Mouse (Mus musculus) kidney, embryonic 16.5 days (tissue): ENCODE measurements around the gene Ccdc24. TPM values are rescaled to one million over a fixed set of nuclear protein-coding genes. Genes with fewer than 3 reads are reported as not detected.

Source experiments
- ATAC-seq: fragments of 200-750 bp; cut with Nextera tagmentation; 2 replicates; pipeline ENCODE4 v1.8.0; 2017; ENCODE audit warnings: moderate TSS enrichment; ENCODE audit not compliant: low FRiP score, low TSS enrichment
- H3K27ac ChIP-seq: fragments of 300-500 bp; sonication (generic); 2 replicates; pipeline ENCODE4 v1.5.1; 2014; ENCODE audit warnings: low read length
- H3K27me3 ChIP-seq: fragments of 300-500 bp; sonication (generic); 2 replicates; pipeline ENCODE4 v1.6.1; 2014; ENCODE audit warnings: low read length, control low read depth, mixed read lengths; ENCODE audit not compliant: insufficient read depth
- H3K36me3 ChIP-seq: fragments of 300-500 bp; sonication (generic); 2 replicates; pipeline ENCODE4 v1.6.1; 2014; ENCODE audit warnings: low read length, control low read depth, mixed read lengths; ENCODE audit not compliant: insufficient read depth
- H3K4me1 ChIP-seq: fragments of 300-500 bp; sonication (generic); 2 replicates; pipeline ENCODE4 v1.6.1; 2014; ENCODE audit warnings: low read length, control low read depth, mixed read lengths; ENCODE audit not compliant: insufficient read depth
- H3K4me2 ChIP-seq: fragments of 300-500 bp; sonication (generic); replicated peaks from 2 replicates; pipeline ENCODE4 v1.6.1; 2014; ENCODE audit warnings: low read depth, low read length
- H3K4me3 ChIP-seq: fragments of 300-500 bp; sonication (generic); 2 replicates; pipeline ENCODE4 v1.5.1; 2014; ENCODE audit warnings: mild to moderate bottlenecking, low read length
- H3K9ac ChIP-seq: fragments of 300-500 bp; sonication (generic); replicated peaks from 2 replicates; pipeline ENCODE4 v1.6.1; 2014; ENCODE audit warnings: low read length
- H3K9me3 ChIP-seq: fragments of 300-500 bp; sonication (generic); 2 replicates; pipeline ENCODE4 v1.6.1; 2016; ENCODE audit warnings: low read length, control low read depth
- WGBS: fragments of 180-500 bp; shearing (Covaris S2); extraction: QIAGEN DNeasy Blood & Tissue Kit; methylation state at CpG from one replicate; pipeline ENCODE4 v1.1.7; 2014; 5-methylcytosine and 5-hydroxymethylcytosine counted together
- polyA plus RNA-seq: library from polyadenylated mRNA; unstranded; fragments of >200 nt; fragmentation: Nextera tagmentation; extraction: Ambion mirVana; gene quantifications from 2 replicates; pipeline ENCODE4 v1.2.1, GENCODE M21; 2015

The Ccdc24 gene
- polyA plus RNA-seq, 1 experiment from 2014 or later: 2.4 TPM

GRCm38 (mm10) chr4:117867823-117868222 lies 4.5 kb downstream of the Ccdc24 start:
- peaks cover 21% of the 10 kb centered on the region for H3K4me1 ChIP-seq
- no peak overlapping the region for H3K9ac ChIP-seq
- H3K36me3 ChIP-seq: no peaks in the 10 kb centered on the region
- no peaks in the 10 kb centered on the region for H3K9me3 ChIP-seq
- H3K27ac ChIP-seq: no peak overlapping the region
- H3K27me3 ChIP-seq: no peaks in the 10 kb centered on the region
- ATAC-seq: no peak
- 15% methylated on average over 24 of the region's 24 CpGs for WGBS
- peak overlapping the region; percentile 28; the same call in 1 of the 2 replicates for H3K4me2 ChIP-seq
- no peak overlapping the region for H3K4me3 ChIP-seq

GRCm38 (mm10) chr4:117867000-117867399 lies 5.4 kb downstream of the Ccdc24 start:
- WGBS: 66% methylated on average over 6 of the region's 6 CpGs
- Histone ChIP-seq H3K27ac (no peak overlapping the region), H3K36me3 (no peaks in the 10 kb centered on the region), H3K27me3 (no peaks in the 10 kb centered on the region), H3K4me3 (no peak overlapping the region), H3K9me3 (no peaks in the 10 kb centered on the region), H3K4me2 (no peak overlapping the region), H3K9ac (no peak overlapping the region), H3K4me1 (peaks cover 13% of the 10 kb centered on the region)
- no peak for ATAC-seq

GRCm38 (mm10) chr4:117866083-117866482 lies 6.3 kb downstream of the Ccdc24 start:
- Histone ChIP-seq H3K4me2 (no peak overlapping the region), H3K9me3 (no peaks in the 10 kb centered on the region), H3K4me1 (peaks cover 11% of the 10 kb centered on the region), H3K27me3 (no peaks in the 10 kb centered on the region), H3K27ac (peak overlapping the region; percentile 81), H3K4me3 (no peak overlapping the region), H3K36me3 (no peaks in the 10 kb centered on the region), H3K9ac (peak overlapping the region; percentile 12; the same call in 1 of the 2 replicates)
- 25% methylated on average over 9 of the region's 9 CpGs for WGBS
- peak; percentile 81 for ATAC-seq

GRCm38 (mm10) chr4:117862823-117863222 lies 9.5 kb downstream of the Ccdc24 start:
- no peak for ATAC-seq
- 54% methylated on average over 4 of the region's 4 CpGs for WGBS
- H3K9ac ChIP-seq: no peak overlapping the region

GRCm38 (mm10) chr4:117860570-117860969 lies 11.8 kb downstream of the Ccdc24 start:
- peaks cover 8% of the 10 kb centered on the region for H3K36me3 ChIP-seq
- H3K27me3 ChIP-seq: no peaks in the 10 kb centered on the region
- peaks cover 3% of the 10 kb centered on the region for H3K4me1 ChIP-seq
- no peak overlapping the region for H3K4me3 ChIP-seq
- H3K27ac ChIP-seq: no peak overlapping the region
- no peak for ATAC-seq
- H3K9ac ChIP-seq: no peak overlapping the region
- H3K9me3 ChIP-seq: no peaks in the 10 kb centered on the region
- H3K4me2 ChIP-seq: no peak overlapping the region
- 79% methylated on average over 9 of the region's 9 CpGs for WGBS

More at GRCm38 (mm10) chr4:117862823-117863222, 9.5 kb downstream of the Ccdc24 start:
- Histone ChIP-seq H3K36me3 (no peaks in the 10 kb centered on the region), H3K4me3 (no peak overlapping the region), H3K4me1 (peaks cover 11% of the 10 kb centered on the region), H3K27me3 (no peaks in the 10 kb centered on the region), H3K9me3 (no peaks in the 10 kb centered on the region), H3K4me2 (no peak overlapping the region), H3K27ac (no peak overlapping the region)

GRCm38 (mm10) chr4:117858794-117859193 lies 13.6 kb downstream of the Ccdc24 start:
- WGBS: 84% methylated on average over 3 of the region's 3 CpGs
- H3K9ac ChIP-seq: no peak overlapping the region
- ATAC-seq: peak; percentile 67; the same call in 1 of the 2 replicates
- H3K36me3 ChIP-seq: peaks cover 8% of the 10 kb centered on the region
- H3K4me1 ChIP-seq: no peaks in the 10 kb centered on the region
- H3K4me3 ChIP-seq: no peak overlapping the region
- no peak overlapping the region for H3K27ac ChIP-seq
- H3K27me3 ChIP-seq: no peaks in the 10 kb centered on the region
- H3K4me2 ChIP-seq: no peak overlapping the region
- H3K9me3 ChIP-seq: no peaks in the 10 kb centered on the region

GRCm38 (mm10) chr4:117855146-117855545 lies 17.2 kb downstream of the Ccdc24 start:
- WGBS: 80% methylated on average over 9 of the region's 9 CpGs
- H3K4me3 ChIP-seq: no peak overlapping the region
- no peak overlapping the region for H3K9ac ChIP-seq
- H3K27me3 ChIP-seq: no peaks in the 10 kb centered on the region
- no peaks in the 10 kb centered on the region for H3K9me3 ChIP-seq
- peaks cover 8% of the 10 kb centered on the region for H3K36me3 ChIP-seq
- no peak for ATAC-seq
- H3K27ac ChIP-seq: no peak overlapping the region
- no peak overlapping the region for H3K4me2 ChIP-seq
- H3K4me1 ChIP-seq: no peaks in the 10 kb centered on the region

- Histone ChIP-seq H3K27me3 (no peaks in the 10 kb centered on the region), H3K9ac (no peak overlapping the region), H3K4me2 (no peak overlapping the region), H3K4me1 (no peaks in the 10 kb centered on the region), H3K9me3 (no peaks in the 10 kb centered on the region), H3K27ac (no peak overlapping the region), H3K36me3 (peaks cover 8% of the 10 kb centered on the region), H3K4me3 (no peak overlapping the region)
- no peak for ATAC-seq
- 82% methylated on average over 10 of the region's 10 CpGs for WGBS
Measured at GRCm38 (mm10) chr4:117852152-117852868, 20.0 kb downstream of the Ccdc24 start.

- 68% methylated on average over 7 of the region's 7 CpGs for WGBS
- peak; percentile 36; the same call in 1 of the 2 replicates for ATAC-seq
Measured at GRCm38 (mm10) chr4:117850871-117851270, 21.5 kb downstream of the Ccdc24 start.

GRCm38 (mm10) chr4:117850176-117850575 lies 22.2 kb downstream of the Ccdc24 start:
- Histone ChIP-seq H3K4me3 (no peak overlapping the region), H3K27ac (no peak overlapping the region), H3K4me2 (no peak overlapping the region), H3K9ac (no peak overlapping the region), H3K4me1 (no peaks in the 10 kb centered on the region), H3K36me3 (0 out of 2 replicates have a peak, but pooled peaks cover 7% of the 10 kb centered on the region), H3K27me3 (no peaks in the 10 kb centered on the region), H3K9me3 (no peaks in the 10 kb centered on the region)
- no peak for ATAC-seq
- WGBS: 76% methylated on average over 7 of the region's 7 CpGs

More at GRCm38 (mm10) chr4:117850871-117851270, 21.5 kb downstream of the Ccdc24 start:
- 0 out of 2 replicates have a peak, but pooled peaks cover 5% of the 10 kb centered on the region for H3K36me3 ChIP-seq
- H3K9me3 ChIP-seq: no peaks in the 10 kb centered on the region
- H3K4me1 ChIP-seq: no peaks in the 10 kb centered on the region
- no peak overlapping the region for H3K27ac ChIP-seq
- no peak overlapping the region for H3K9ac ChIP-seq
- no peak overlapping the region for H3K4me3 ChIP-seq
- no peak overlapping the region for H3K4me2 ChIP-seq
- no peaks in the 10 kb centered on the region for H3K27me3 ChIP-seq
